Mouse (Mus musculus) heart, embryonic 14.5 days (tissue): ENCODE data around the gene Rpl23a. TPM values are rescaled to one million over a fixed set of nuclear protein-coding genes. Genes with fewer than 3 reads are reported as not detected.
"Not testable (repeated sequence)": the region's sequence is repeated elsewhere in the genome, so short reads cannot be mapped to it uniquely, and the experiment has no call there.

ENCODE experiments used
- ATAC-seq: fragments of 200-750 bp; cut with Nextera tagmentation; 2 replicates; pipeline ENCODE4 v1.8.0; 2017; ENCODE audit warnings: low read depth, moderate TSS enrichment; ENCODE audit not compliant: insufficient number of reproducible peaks, insufficient read depth, low FRiP score
- H3K27ac ChIP-seq, 2 experiments: fragments of 200-500 bp in 1 of 2; fragments of 300-500 bp in 1 of 2; sonication (generic) in 1 of 2; replicated peaks in 1 of 2; 2 replicates each; pipeline ENCODE4 v1.5.1; 2012 to 2014; ENCODE audit warnings: low read depth in 2 of 2, low read length in 2 of 2, control low read depth in 1 of 2, mild to moderate bottlenecking in 1 of 2, mixed read lengths in 1 of 2; ENCODE audit not compliant: control insufficient read depth in 1 of 2, insufficient read depth in 1 of 2
- H3K27me3 ChIP-seq: fragments of 300-500 bp; sonication (generic); 2 replicates; pipeline ENCODE4 v1.6.1; 2014; ENCODE audit warnings: mild to moderate bottlenecking, low read length, control low read depth; ENCODE audit not compliant: control insufficient read depth, insufficient read depth
- H3K36me3 ChIP-seq: fragments of 300-500 bp; sonication (generic); 2 replicates; pipeline ENCODE4 v1.6.1; 2014; ENCODE audit warnings: mild to moderate bottlenecking, control low read depth, low read length, mixed read lengths; ENCODE audit not compliant: control insufficient read depth, insufficient read depth
- H3K4me1 ChIP-seq, 2 experiments: fragments of 200-500 bp in 1 of 2; fragments of 300-500 bp in 1 of 2; sonication (generic) in 1 of 2; 2 replicates each; pipeline ENCODE4 v1.6.1; 2012 to 2014; ENCODE audit warnings: low read length in 2 of 2, control low read depth in 1 of 2, mixed read lengths in 1 of 2; ENCODE audit not compliant: control insufficient read depth in 2 of 2, insufficient read depth in 2 of 2
- H3K4me2 ChIP-seq: fragments of 300-500 bp; sonication (generic); 2 replicates; pipeline ENCODE4 v1.6.1; 2014; ENCODE audit warnings: mild to moderate bottlenecking, low read length
- H3K4me3 ChIP-seq, 2 experiments: fragments of 200-500 bp in 1 of 2; fragments of 300-500 bp in 1 of 2; sonication (generic) in 1 of 2; 2 replicates each; pipeline ENCODE4 v1.5.1; 2012 to 2014; ENCODE audit warnings: low read length in 2 of 2, mild to moderate bottlenecking in 2 of 2, control low read depth in 1 of 2, low read depth in 1 of 2, moderate library complexity in 1 of 2; ENCODE audit not compliant: control insufficient read depth in 1 of 2, insufficient read depth in 1 of 2
- H3K9ac ChIP-seq: fragments of 300-500 bp; sonication (generic); 2 replicates; pipeline ENCODE4 v1.6.1; 2014; ENCODE audit warnings: mild to moderate bottlenecking, low read length
- H3K9me3 ChIP-seq: fragments of 300-500 bp; sonication (generic); 2 replicates; pipeline ENCODE4 v1.6.1; 2016; ENCODE audit warnings: low read length, control low read depth; ENCODE audit not compliant: control insufficient read depth
- WGBS: fragments of 180-500 bp; shearing (Covaris S2); extraction: QIAGEN DNeasy Blood & Tissue Kit; methylation state at CpG from one replicate; pipeline ENCODE4 v1.1.7; 2014; 5-methylcytosine and 5-hydroxymethylcytosine counted together
- microRNA-seq: library from miRNA; unstranded; fragments of <30 nt; microRNA quantifications from one replicate; pipeline ENCODE4, GENCODE M21; 2016
- polyA plus RNA-seq: library from polyadenylated mRNA; unstranded; fragments of >200 nt; fragmentation: Nextera tagmentation; extraction: Ambion mirVana; gene quantifications from 2 replicates; pipeline ENCODE4 v1.2.1, GENCODE M21; 2014

Rpl23a gene
- polyA plus RNA-seq, 1 experiment from 2014 or later: 1,084 TPM

DNA sequence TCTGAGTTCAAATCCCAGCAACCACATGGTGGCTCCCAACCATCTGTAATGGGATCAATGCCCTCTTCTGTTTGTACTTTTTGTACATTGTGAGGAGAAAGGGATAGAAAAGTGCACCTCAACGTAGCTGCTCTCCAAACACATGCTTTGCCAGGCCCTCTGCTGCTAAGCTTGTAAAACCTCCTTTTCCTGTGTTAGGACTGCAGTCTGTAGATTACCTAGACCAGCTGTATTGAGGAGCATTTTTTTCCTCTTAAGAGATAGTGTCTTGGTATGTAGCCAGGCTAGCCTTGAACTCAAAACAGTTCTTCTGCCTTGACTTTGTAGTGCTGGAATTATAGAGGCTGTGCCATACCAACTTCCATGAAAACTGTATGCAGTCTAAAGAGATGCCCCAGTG is 47.3 kb downstream of the Rpl23a start:
- H3K9me3 ChIP-seq: no peaks in the 10 kb centered on the region
- no peak overlapping the region for H3K4me3 ChIP-seq
- WGBS: 67% methylated on average over 1 of the region's 1 CpGs
- H3K4me1 ChIP-seq: peaks cover 7 to 38% of the 10 kb centered on the region in 2 experiments
- H3K27ac ChIP-seq: no peak overlapping the region
- no peak for ATAC-seq
- no peaks in the 10 kb centered on the region for H3K27me3 ChIP-seq
- H3K9ac ChIP-seq: no peak overlapping the region
- no peak overlapping the region for H3K4me2 ChIP-seq
- H3K36me3 ChIP-seq: no peaks in the 10 kb centered on the region

DNA sequence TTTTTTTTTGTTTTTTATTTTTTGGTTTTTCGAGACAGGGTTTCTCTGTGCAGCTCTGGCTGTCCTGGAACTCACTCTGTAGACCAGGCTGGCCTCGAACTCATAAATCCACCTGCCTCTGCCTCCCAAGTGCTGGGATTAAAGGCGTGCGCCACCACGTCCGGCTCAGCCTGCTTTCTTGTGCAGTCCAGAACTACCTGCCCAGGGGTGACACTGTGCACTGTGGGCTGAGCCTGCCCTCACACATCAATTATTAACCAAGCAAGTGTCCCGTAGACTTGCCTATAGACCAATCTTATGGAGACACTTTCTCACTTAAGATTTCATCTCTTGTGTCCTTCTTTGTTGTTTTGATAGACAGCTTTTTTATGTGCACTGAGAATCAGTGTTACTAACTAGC is 48.1 kb downstream of the Rpl23a start:
- not testable (repeated sequence) for H3K9ac ChIP-seq, H3K36me3 ChIP-seq, H3K27me3 ChIP-seq, H3K9me3 ChIP-seq, H3K4me3 ChIP-seq, H3K4me2 ChIP-seq, H3K27ac ChIP-seq, ATAC-seq
- WGBS: 95% methylated on average over 7 of the region's 7 CpGs
- peaks cover 7 to 30% of the 10 kb centered on the region in 2 experiments for H3K4me1 ChIP-seq

DNA sequence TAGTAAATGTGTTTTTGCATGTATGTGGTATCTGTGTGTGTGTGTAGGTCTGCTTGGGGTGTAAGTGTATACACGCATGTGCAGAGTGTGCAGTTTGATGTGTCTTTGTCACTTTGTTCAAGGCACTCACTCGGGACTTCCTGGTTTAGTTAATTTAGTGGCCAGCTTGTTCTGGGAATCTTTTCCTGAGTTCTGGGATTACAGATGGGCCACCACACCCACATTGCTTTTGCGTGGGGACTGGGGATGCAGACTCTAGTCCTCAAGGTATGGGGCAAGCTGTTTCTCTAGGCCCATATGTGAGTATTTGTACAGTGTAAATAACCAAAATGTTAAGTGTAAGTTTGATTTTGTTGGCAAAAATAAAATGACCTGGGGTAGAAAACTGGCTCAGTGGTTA is 49.0 kb downstream of the Rpl23a start:
- H3K27me3 ChIP-seq: no peaks in the 10 kb centered on the region
- no peaks in the 10 kb centered on the region for H3K36me3 ChIP-seq
- H3K4me2 ChIP-seq: no peak overlapping the region
- peaks cover 7 to 29% of the 10 kb centered on the region in 2 experiments for H3K4me1 ChIP-seq
- H3K9ac ChIP-seq: no peak overlapping the region
- WGBS: 87% methylated on average over 3 of the region's 3 CpGs
- no peaks in the 10 kb centered on the region for H3K9me3 ChIP-seq
- ATAC-seq: no peak
- no peak overlapping the region for H3K27ac ChIP-seq
- no peak overlapping the region for H3K4me3 ChIP-seq

DNA sequence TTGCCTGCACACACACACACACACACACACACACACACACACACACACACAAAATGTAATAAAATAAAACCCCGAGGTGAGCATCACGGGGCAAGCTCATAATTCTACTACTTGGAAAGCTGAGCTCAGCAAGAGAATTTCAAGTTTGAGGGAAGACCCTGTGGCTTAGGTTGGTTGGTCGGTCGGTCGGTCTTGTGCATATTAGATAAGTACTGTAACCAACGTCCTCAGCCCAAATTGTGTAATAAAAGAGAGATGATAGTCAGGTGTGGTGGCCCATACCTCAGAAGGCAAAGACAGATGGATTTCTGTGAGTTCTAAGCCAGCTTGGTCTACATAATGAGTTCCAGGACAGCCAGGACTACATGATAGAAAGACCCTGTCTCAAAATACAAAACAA is 49.5 kb downstream of the Rpl23a start:
- Histone ChIP-seq H3K27ac (no peak overlapping the region), H3K36me3 (no peaks in the 10 kb centered on the region), H3K9me3 (no peaks in the 10 kb centered on the region), H3K4me3 (no peak overlapping the region), H3K9ac (no peak overlapping the region), H3K4me1 (peaks cover 10 to 33% of the 10 kb centered on the region in 2 experiments), H3K4me2 (no peak overlapping the region), H3K27me3 (no peaks in the 10 kb centered on the region)
- ATAC-seq: no peak
- 92% methylated on average over 6 of the region's 6 CpGs for WGBS

Small RNA genes lying within 50 kb of the gene (microRNA-seq; reads per million reads assigned to microRNA genes)
- gene Mir7653: not detected

Other genes with a start within 250 kb of the Rpl23a start
- gene Phf12, start 200.8 kb downstream of the Rpl23a start, polyA plus RNA-seq: 10.8 and 11.6 TPM in 2 replicates
- 14.4 and 18.0 TPM in 2 replicates for gene Dhrs13, start 151.3 kb downstream of the Rpl23a start, polyA plus RNA-seq
- 95.2 and 98.3 TPM in 2 replicates for gene Flot2, start 145.7 kb downstream of the Rpl23a start, polyA plus RNA-seq
- gene Eral1, start 103.2 kb downstream of the Rpl23a start, polyA plus RNA-seq: 23.9 and 25.7 TPM in 2 replicates
- gene Fam222b, start 88.9 kb downstream of the Rpl23a start, polyA plus RNA-seq: 17.0 and 19.4 TPM in 2 replicates
- gene Traf4, start 18.0 kb downstream of the Rpl23a start, polyA plus RNA-seq: 18.5 and 25.6 TPM in 2 replicates
- 11.5 and 12.4 TPM in 2 replicates for gene Nek8, start 6.9 kb downstream of the Rpl23a start, polyA plus RNA-seq
- gene Tlcd1, start 6.9 kb downstream of the Rpl23a start, polyA plus RNA-seq: 14.7 and 16.1 TPM in 2 replicates
- gene Rab34, start 4.8 kb upstream of the Rpl23a start, polyA plus RNA-seq: 57.1 and 61.8 TPM in 2 replicates
- 2.4 and 2.9 TPM in 2 replicates for gene Proca1, start 9.8 kb upstream of the Rpl23a start, polyA plus RNA-seq
- gene Sdf2, start 62.2 kb upstream of the Rpl23a start, polyA plus RNA-seq: 65.2 and 75.8 TPM in 2 replicates
- gene Supt6, start 62.4 kb upstream of the Rpl23a start, polyA plus RNA-seq: 13.8 and 15.5 TPM in 2 replicates
- 71.3 and 72.5 TPM in 2 replicates for gene 2610507B11Rik, start 78.2 kb upstream of the Rpl23a start, polyA plus RNA-seq
- gene BC030499, start 107.3 kb upstream of the Rpl23a start, polyA plus RNA-seq: 0.23 and 0.70 TPM in 2 replicates
- gene Spag5, start 117.9 kb upstream of the Rpl23a start, polyA plus RNA-seq: 23.6 and 25.0 TPM in 2 replicates
- 28.2 and 30.3 TPM in 2 replicates for gene Aldoc, start 139.4 kb upstream of the Rpl23a start, polyA plus RNA-seq
- 51.3 and 55.7 TPM in 2 replicates for gene Pigs, start 144.8 kb upstream of the Rpl23a start, polyA plus RNA-seq
- 38.6 and 43.0 TPM in 2 replicates for gene Unc119, start 159.9 kb upstream of the Rpl23a start, polyA plus RNA-seq
- gene Foxn1, start 203.0 kb upstream of the Rpl23a start, polyA plus RNA-seq: not detected in 2 replicates
- not detected in 2 replicates for gene Slc13a2, start 238.6 kb upstream of the Rpl23a start, polyA plus RNA-seq